ENCODE assay signal across 8 mouse cellular contexts in genomic region chr10:69888399-69888798, GRCm38 (mm10).
DNase-seq lines count a peak whose midpoint lies in the region; ATAC-seq lines count a peak whose summit lies in the region.

No protein-coding gene starts in this region.

- no peaks in the 10 kb centered on the region for H3K27me3 ChIP-seq in midbrain, embryonic 10.5 days (ENCODE audit: low read depth, poor library complexity, severe bottlenecking)
- H3K27me3 ChIP-seq in midbrain, embryonic 15.5 days (replicated peaks): no peaks in the 10 kb centered on the region
- H3K27me3 ChIP-seq in forebrain, embryonic 11.5 days (ENCODE audit: control insufficient read depth, insufficient read depth, low read length): no peaks in the 10 kb centered on the region

- H3K4me3 ChIP-seq in midbrain, embryonic 10.5 days: no peak overlapping the region
- H3K4me3 ChIP-seq in midbrain, embryonic 15.5 days: no peak overlapping the region
- no peak overlapping the region for H3K4me3 ChIP-seq in forebrain, embryonic 11.5 days (ENCODE audit: low read depth, low read length)

- 0 out of 2 replicates have a peak, but pooled peaks cover 3% of the 10 kb centered on the region for H3K4me1 ChIP-seq in midbrain, embryonic 10.5 days
- no peaks in the 10 kb centered on the region for H3K4me1 ChIP-seq in midbrain, embryonic 15.5 days
- H3K4me1 ChIP-seq in forebrain, embryonic 11.5 days (replicated peaks; ENCODE audit: control insufficient read depth, insufficient read depth, low read length): no peaks in the 10 kb centered on the region

- ATAC-seq in midbrain, embryonic 15.5 days (replicated peaks): no peak
- ATAC-seq in forebrain, embryonic 11.5 days (replicated peaks; ENCODE audit: low FRiP score): peak; percentile 53; the same call in 1 of the 2 replicates
- ATAC-seq in monocyte, adult 5-6 weeks (replicated peaks; ENCODE audit: insufficient number of reproducible peaks, low FRiP score, low TSS enrichment, poor library complexity, severe bottlenecking): peak; percentile 68
- no peak for ATAC-seq in cerebellum, adult (ENCODE audit: insufficient number of reproducible peaks, low FRiP score, low TSS enrichment)

- no peak for DNase-seq in midbrain, embryonic 10.5 days (ENCODE audit: low spot score)
- peak; percentile 40 for DNase-seq in WW6 (ENCODE audit: low read depth, low spot score)
- DNase-seq in forebrain, embryonic 11.5 days (ENCODE audit: low spot score): no peak
- peak; percentile 61 for DNase-seq in heart, postnatal 4 days
- peak; percentile 64 for DNase-seq in liver

- H3K9ac ChIP-seq in midbrain, embryonic 15.5 days: no peak overlapping the region
- H3K9ac ChIP-seq in forebrain, embryonic 11.5 days (ENCODE audit: low read length): no peak overlapping the region

- H3K9me3 ChIP-seq in midbrain, embryonic 10.5 days (replicated peaks): no peaks in the 10 kb centered on the region
- no peaks in the 10 kb centered on the region for H3K9me3 ChIP-seq in midbrain, embryonic 15.5 days
- H3K9me3 ChIP-seq in forebrain, embryonic 11.5 days (ENCODE audit: control insufficient read depth, low read length): no peaks in the 10 kb centered on the region

- H3K27ac ChIP-seq in midbrain, embryonic 10.5 days (replicated peaks): peak overlapping the region; percentile 71
- H3K27ac ChIP-seq in midbrain, embryonic 15.5 days: no peak overlapping the region
- no peak overlapping the region for H3K27ac ChIP-seq in forebrain, embryonic 11.5 days (ENCODE audit: low read depth, low read length)

- peaks cover 18% of the 10 kb centered on the region for H3K36me3 ChIP-seq in midbrain, embryonic 10.5 days
- peaks cover 27% of the 10 kb centered on the region for H3K36me3 ChIP-seq in midbrain, embryonic 15.5 days (replicated peaks)
- no peaks in the 10 kb centered on the region for H3K36me3 ChIP-seq in forebrain, embryonic 11.5 days (ENCODE audit: control insufficient read depth, insufficient read depth, low read length)

- WGBS in midbrain, embryonic 10.5 days: 34% methylated on average over 4 of the region's 4 CpGs
- 25% methylated on average over 4 of the region's 4 CpGs for WGBS in midbrain, embryonic 15.5 days
- 33% methylated on average over 4 of the region's 4 CpGs for WGBS in forebrain, embryonic 11.5 days

- no peak overlapping the region for H3K4me2 ChIP-seq in midbrain, embryonic 15.5 days
- no peak overlapping the region for H3K4me2 ChIP-seq in forebrain, embryonic 11.5 days (ENCODE audit: low read depth, low read length, severe bottlenecking)

Comparison
In these comparisons a context has a peak if more than half of its experiments do, and no peak if none do; other contexts are left out.
1. DNase-seq: peak in WW6 (single experiment), heart, postnatal 4 days (single experiment) and liver (single experiment); none in midbrain, embryonic 10.5 days (single experiment) and forebrain, embryonic 11.5 days (single experiment).
2. ATAC-seq: peak in forebrain, embryonic 11.5 days (single experiment) and monocyte, adult 5-6 weeks (single experiment); none in midbrain, embryonic 15.5 days (single experiment) and cerebellum, adult (single experiment).